ENCODE assay signal across 8 mouse cellular contexts in the genomic region with DNA sequence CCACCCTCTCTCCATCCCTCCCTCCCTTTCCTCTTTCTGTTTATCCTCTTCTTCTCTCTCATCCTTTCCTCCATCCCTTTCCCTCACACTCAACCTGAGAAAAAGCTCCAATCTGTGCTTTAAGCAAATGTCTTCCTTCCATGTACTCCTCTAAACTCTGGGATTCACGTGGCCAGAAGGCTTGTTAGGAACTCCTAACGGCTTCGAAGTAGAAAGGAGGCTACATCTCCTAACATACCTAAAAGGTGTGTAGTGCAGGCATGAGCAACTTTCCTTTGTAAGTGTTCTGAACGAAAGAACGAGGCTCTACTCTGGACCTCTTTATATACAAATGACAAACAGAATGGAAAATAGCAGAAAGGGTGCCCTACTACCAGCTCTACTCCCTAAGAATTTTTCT. TPM values are rescaled to one million over a fixed set of nuclear protein-coding genes. Genes with fewer than 3 reads are reported as not detected.
DNase-seq lines count a peak whose midpoint lies in the region; ATAC-seq and TF ChIP-seq lines count a peak whose summit lies in the region.

No protein-coding gene starts in this region.

- DNase-seq in kidney, postnatal 14 days = no peak
- DNase-seq in hindbrain, embryonic 14.5 days (ENCODE audit: low spot score) = peak; percentile 51
- DNase-seq in midbrain, postnatal 0 days (ENCODE audit: low spot score) = no peak
- no peak for DNase-seq in ovary, postnatal 10 days (ENCODE audit: low spot score)
- no peak for DNase-seq in yolk sac, embryonic 10.5 days (ENCODE audit: low spot score)
- DNase-seq in lung, postnatal 4 days = no peak

- H3K9me3 ChIP-seq in kidney, embryonic 15.5 days (replicated peaks) = no peaks in the 10 kb centered on the region
- no peaks in the 10 kb centered on the region for H3K9me3 ChIP-seq in embryonic facial prominence, embryonic 15.5 days (replicated peaks)
- no peaks in the 10 kb centered on the region for H3K9me3 ChIP-seq in hindbrain, embryonic 14.5 days (ENCODE audit: control insufficient read depth, low read length)
- H3K9me3 ChIP-seq in midbrain, postnatal 0 days (ENCODE audit: low read length) = no peaks in the 10 kb centered on the region

- peak overlapping the region; percentile 75 for H3K4me3 ChIP-seq in kidney, embryonic 15.5 days (replicated peaks)
- H3K4me3 ChIP-seq in embryonic facial prominence, embryonic 15.5 days (replicated peaks) = peak overlapping the region; percentile 63; the same call in 1 of the 2 replicates
- peak overlapping the region; percentile 71 for H3K4me3 ChIP-seq in hindbrain, embryonic 14.5 days (replicated peaks; ENCODE audit: low read length)
- H3K4me3 ChIP-seq in midbrain, postnatal 0 days (ENCODE audit: low read depth, low read length) = peak overlapping the region; percentile 56

- 10% methylated on average over 5 of the region's 5 CpGs for WGBS in kidney, embryonic 15.5 days
- 24% methylated on average over 5 of the region's 5 CpGs for WGBS in embryonic facial prominence, embryonic 15.5 days
- WGBS in hindbrain, embryonic 14.5 days = 13% methylated on average over 5 of the region's 5 CpGs
- 12% methylated on average over 5 of the region's 5 CpGs for WGBS in midbrain, postnatal 0 days

- H3K9ac ChIP-seq in kidney, embryonic 15.5 days = peak overlapping the region; percentile 74
- H3K9ac ChIP-seq in embryonic facial prominence, embryonic 15.5 days = no peak overlapping the region
- H3K9ac ChIP-seq in hindbrain, embryonic 14.5 days = peak overlapping the region; percentile 99
- peak overlapping the region; percentile 36; the same call in 1 of the 2 replicates for H3K9ac ChIP-seq in midbrain, postnatal 0 days (replicated peaks; ENCODE audit: low read length, poor library complexity, severe bottlenecking)

- H3K4me1 ChIP-seq in kidney, embryonic 15.5 days = peaks cover 36% of the 10 kb centered on the region
- peaks cover 16% of the 10 kb centered on the region; the same call in 1 of the 2 replicates for H3K4me1 ChIP-seq in embryonic facial prominence, embryonic 15.5 days
- peaks cover 14% of the 10 kb centered on the region; the same call in 1 of the 2 replicates for H3K4me1 ChIP-seq in hindbrain, embryonic 14.5 days (replicated peaks; ENCODE audit: control insufficient read depth, insufficient read depth, low read length)
- no peaks in the 10 kb centered on the region for H3K4me1 ChIP-seq in midbrain, postnatal 0 days (ENCODE audit: insufficient read depth, low read length)

- H3K27ac ChIP-seq in kidney, embryonic 15.5 days = peak overlapping the region; percentile 98
- H3K27ac ChIP-seq in embryonic facial prominence, embryonic 15.5 days (replicated peaks) = no peak overlapping the region
- H3K27ac ChIP-seq in hindbrain, embryonic 14.5 days = peak overlapping the region; percentile 99
- peak overlapping the region; percentile 68 for H3K27ac ChIP-seq in midbrain, postnatal 0 days (ENCODE audit: low read depth, low read length)

- no peak for ATAC-seq in kidney, embryonic 15.5 days (replicated peaks; ENCODE audit: low FRiP score)
- no peak for ATAC-seq in embryonic facial prominence, embryonic 15.5 days (ENCODE audit: insufficient number of reproducible peaks, low FRiP score, low TSS enrichment, low read depth)
- ATAC-seq in hindbrain, embryonic 14.5 days (ENCODE audit: low FRiP score) = no peak
- no peak for ATAC-seq in midbrain, postnatal 0 days (ENCODE audit: low FRiP score)

- no peaks in the 10 kb centered on the region for H3K27me3 ChIP-seq in kidney, embryonic 15.5 days
- peaks cover 42% of the 10 kb centered on the region for H3K27me3 ChIP-seq in embryonic facial prominence, embryonic 15.5 days
- H3K27me3 ChIP-seq in hindbrain, embryonic 14.5 days (ENCODE audit: control insufficient read depth, insufficient read depth, low read length) = 0 out of 2 replicates have a peak, but pooled peaks cover 4% of the 10 kb centered on the region
- H3K27me3 ChIP-seq in midbrain, postnatal 0 days (ENCODE audit: insufficient read depth, low read length) = peaks cover 7% of the 10 kb centered on the region

- H3K4me2 ChIP-seq in kidney, embryonic 15.5 days = peak overlapping the region; percentile 72
- H3K4me2 ChIP-seq in embryonic facial prominence, embryonic 15.5 days (replicated peaks) = peak overlapping the region; percentile 57
- H3K4me2 ChIP-seq in hindbrain, embryonic 14.5 days (replicated peaks) = peak overlapping the region; percentile 65
- peak overlapping the region; percentile 74 for H3K4me2 ChIP-seq in midbrain, postnatal 0 days (ENCODE audit: low read depth, low read length, poor library complexity, severe bottlenecking)

- no peak for TF ChIP-seq CTCF in midbrain, postnatal 0 days (IDR thresholded peaks at IDR 0.05)

- H3K36me3 ChIP-seq in kidney, embryonic 15.5 days = no peaks in the 10 kb centered on the region
- H3K36me3 ChIP-seq in embryonic facial prominence, embryonic 15.5 days = no peaks in the 10 kb centered on the region
- no peaks in the 10 kb centered on the region for H3K36me3 ChIP-seq in hindbrain, embryonic 14.5 days (replicated peaks; ENCODE audit: control insufficient read depth, insufficient read depth)
- H3K36me3 ChIP-seq in midbrain, postnatal 0 days (ENCODE audit: insufficient read depth, low read length) = no peaks in the 10 kb centered on the region

RNA-seq across cellular contexts. Expression of a gene that starts 7.1 kb away (rescaled TPM):
- polyA plus RNA-seq in kidney, embryonic 15.5 days (2015; fragmentation: Nextera tagmentation; extraction: Ambion mirVana) = 85.5 and 94.3 TPM in 2 replicates
- polyA plus RNA-seq in embryonic facial prominence, embryonic 15.5 days (2015; fragmentation: Nextera tagmentation; extraction: Ambion mirVana) = 33.4 and 36.4 TPM in 2 replicates
- 136 and 159 TPM in 2 replicates for polyA plus RNA-seq in hindbrain, embryonic 14.5 days (2014; fragmentation: Nextera tagmentation; extraction: Ambion mirVana)
- total RNA-seq in midbrain, postnatal 0 days (2014; rRNA removed) = 121 and 147 TPM in 2 replicates
- 52.1 and 58.3 TPM in 2 replicates for polyA plus RNA-seq in midbrain, postnatal 0 days (2015; fragmentation: Nextera tagmentation; extraction: Ambion mirVana)
